Mouse (Mus musculus) neural tube, embryonic 15.5 days (tissue): ENCODE data around the gene Usp36. TPM values are rescaled to one million over a fixed set of nuclear protein-coding genes. Genes with fewer than 3 reads are reported as not detected.

Source experiments
- ATAC-seq: fragments of 200-750 bp; cut with Nextera tagmentation; 2 replicates; pipeline ENCODE4 v1.8.0; 2017; ENCODE audit warnings: mild to moderate bottlenecking, moderate TSS enrichment, moderate library complexity; ENCODE audit not compliant: low FRiP score
- H3K27ac ChIP-seq: fragments of 300-500 bp; sonication (generic); replicated peaks from 2 replicates; pipeline ENCODE4 v1.5.1; 2015; ENCODE audit warnings: mild to moderate bottlenecking, inconsistent platforms
- H3K27me3 ChIP-seq: fragments of 300-500 bp; sonication (generic); replicated peaks from 2 replicates; pipeline ENCODE4 v1.6.1; 2015; ENCODE audit warnings: inconsistent platforms
- H3K36me3 ChIP-seq: fragments of 300-500 bp; sonication (generic); 2 replicates; pipeline ENCODE4 v1.6.1; 2015; ENCODE audit warnings: inconsistent platforms
- H3K4me1 ChIP-seq: fragments of 300-500 bp; sonication (generic); 2 replicates; pipeline ENCODE4 v1.6.1; 2015; ENCODE audit warnings: inconsistent platforms
- H3K4me2 ChIP-seq: fragments of 300-500 bp; sonication (generic); 2 replicates; pipeline ENCODE4 v1.6.1; 2015; ENCODE audit warnings: inconsistent platforms, mild to moderate bottlenecking, moderate library complexity
- H3K4me3 ChIP-seq: fragments of 300-500 bp; sonication (generic); replicated peaks from 2 replicates; pipeline ENCODE4 v1.5.1; 2015; ENCODE audit warnings: mild to moderate bottlenecking, inconsistent platforms
- H3K9ac ChIP-seq: fragments of 300-500 bp; sonication (generic); replicated peaks from 2 replicates; pipeline ENCODE4 v1.6.1; 2015; ENCODE audit warnings: mild to moderate bottlenecking, inconsistent platforms
- H3K9me3 ChIP-seq: fragments of 300-500 bp; sonication (generic); replicated peaks from 2 replicates; pipeline ENCODE4 v1.6.1; 2016; ENCODE audit warnings: inconsistent platforms
- WGBS: fragments of 180-500 bp; shearing (Covaris S2); methylation state at CpG from one replicate; pipeline ENCODE4 v1.1.7; 2015; ENCODE audit warnings: mixed read lengths; 5-methylcytosine and 5-hydroxymethylcytosine counted together
- polyA plus RNA-seq: library from polyadenylated mRNA; unstranded; fragments of >200 nt; fragmentation: Nextera tagmentation; extraction: Ambion mirVana; gene quantifications from 2 replicates; pipeline ENCODE4 v1.2.1, GENCODE M21; 2015

Gene Usp36
- 17.5 and 19.5 TPM in 2 replicates for polyA plus RNA-seq

- no peaks in the 10 kb centered on the region for H3K27me3 ChIP-seq
- peaks cover 27% of the 10 kb centered on the region for H3K4me1 ChIP-seq
- peak within 1 kb of the TSS; percentile 98 for H3K9ac ChIP-seq
- peak within 1 kb of the TSS; percentile 88 for H3K4me3 ChIP-seq
- no peaks in the 10 kb centered on the region for H3K9me3 ChIP-seq
- 1% methylated on average over 68 of the region's 68 CpGs for WGBS
- peak within 1 kb of the TSS; percentile 92 for H3K27ac ChIP-seq
- peaks cover 18% of the 10 kb centered on the region for H3K36me3 ChIP-seq
- ATAC-seq = peak; percentile 99
- H3K4me2 ChIP-seq = peak within 1 kb of the TSS; percentile 91
Measured at GRCm38 (mm10) chr11:118289999-118290889, at the start of gene Usp36. Usp36 (minus strand) TSS chr11:118290244.

- no peak overlapping the region for H3K4me2 ChIP-seq
- H3K4me1 ChIP-seq = peaks cover 11% of the 10 kb centered on the region
- ATAC-seq = no peak
- no peak overlapping the region for H3K27ac ChIP-seq
- no peaks in the 10 kb centered on the region for H3K27me3 ChIP-seq
- 0 out of 2 replicates have a peak, but pooled peaks cover 7% of the 10 kb centered on the region for H3K36me3 ChIP-seq
- WGBS = 73% methylated on average over 8 of the region's 8 CpGs
- no peak overlapping the region for H3K9ac ChIP-seq
- no peaks in the 10 kb centered on the region for H3K9me3 ChIP-seq
- no peak overlapping the region for H3K4me3 ChIP-seq
Measured at GRCm38 (mm10) chr11:118337491-118338168, 47.6 kb upstream of the Usp36 start.

GRCm38 (mm10) chr11:118333431-118333830, 43.4 kb upstream of the Usp36 start:
- 90% methylated on average over 17 of the region's 17 CpGs for WGBS
- Histone ChIP-seq H3K27ac (no peak overlapping the region), H3K4me1 (peaks cover 12% of the 10 kb centered on the region), H3K9ac (no peak overlapping the region), H3K36me3 (0 out of 2 replicates have a peak, but pooled peaks cover 7% of the 10 kb centered on the region), H3K27me3 (no peaks in the 10 kb centered on the region), H3K4me3 (no peak overlapping the region), H3K9me3 (no peaks in the 10 kb centered on the region), H3K4me2 (no peak overlapping the region)
- ATAC-seq = no peak

DNA sequence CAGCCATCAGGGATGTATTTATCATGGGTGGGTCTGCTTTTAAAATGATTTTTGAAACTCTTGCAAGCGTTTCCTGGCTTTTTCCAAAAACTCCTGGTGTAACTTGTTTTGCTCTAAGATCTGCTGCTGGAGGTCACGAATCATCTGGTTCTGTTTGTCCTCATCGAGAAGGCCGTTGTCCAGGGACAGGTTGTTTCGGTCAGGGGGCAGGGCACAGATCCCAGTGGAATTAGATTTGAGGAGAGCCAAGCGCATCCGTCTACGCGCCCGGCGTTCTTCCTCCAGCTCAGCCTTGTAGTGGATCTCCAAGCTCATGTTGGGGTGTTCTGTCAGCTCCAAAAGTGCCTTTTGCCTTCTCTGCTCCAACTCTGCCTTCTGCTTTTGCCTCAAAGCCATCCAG, 42.3 kb upstream of the Usp36 start:
- Histone ChIP-seq H3K27ac (no peak overlapping the region), H3K4me2 (no peak overlapping the region), H3K36me3 (0 out of 2 replicates have a peak, but pooled peaks cover 7% of the 10 kb centered on the region), H3K4me1 (peaks cover 22% of the 10 kb centered on the region), H3K27me3 (no peaks in the 10 kb centered on the region), H3K9ac (no peak overlapping the region), H3K9me3 (no peaks in the 10 kb centered on the region), H3K4me3 (no peak overlapping the region)
- 93% methylated on average over 11 of the region's 11 CpGs for WGBS
- no peak for ATAC-seq

GRCm38 (mm10) chr11:118330777-118331176, 40.7 kb upstream of the Usp36 start:
- no peak overlapping the region for H3K27ac ChIP-seq
- no peak overlapping the region for H3K4me3 ChIP-seq
- H3K27me3 ChIP-seq = no peaks in the 10 kb centered on the region
- no peak overlapping the region for H3K4me2 ChIP-seq
- peaks cover 34% of the 10 kb centered on the region for H3K4me1 ChIP-seq
- WGBS = 96% methylated on average over 16 of the region's 16 CpGs
- no peaks in the 10 kb centered on the region for H3K9me3 ChIP-seq
- H3K36me3 ChIP-seq = 0 out of 2 replicates have a peak, but pooled peaks cover 7% of the 10 kb centered on the region
- ATAC-seq = no peak
- no peak overlapping the region for H3K9ac ChIP-seq

DNA sequence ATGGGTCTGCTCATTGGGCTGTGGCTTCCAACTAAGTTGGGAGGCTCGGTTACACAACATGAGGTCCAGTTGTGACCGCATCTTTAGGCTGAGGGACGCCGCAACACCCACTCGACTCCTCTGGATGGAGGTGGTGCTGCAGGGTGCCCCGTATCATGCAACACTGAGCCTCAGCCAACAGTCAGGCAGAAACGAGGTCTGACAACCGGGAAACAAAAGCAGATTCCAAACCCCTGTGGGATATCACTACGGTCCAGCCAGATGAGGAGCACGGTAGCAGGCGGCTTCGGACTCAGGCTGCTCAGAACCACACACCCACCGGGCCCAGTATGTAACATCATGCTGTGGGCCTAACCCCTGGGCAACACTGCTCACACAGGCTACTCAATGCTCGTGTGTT, 40.3 kb upstream of the Usp36 start:
- 95% methylated on average over 14 of the region's 14 CpGs for WGBS
- H3K9me3 ChIP-seq = no peaks in the 10 kb centered on the region

DNA sequence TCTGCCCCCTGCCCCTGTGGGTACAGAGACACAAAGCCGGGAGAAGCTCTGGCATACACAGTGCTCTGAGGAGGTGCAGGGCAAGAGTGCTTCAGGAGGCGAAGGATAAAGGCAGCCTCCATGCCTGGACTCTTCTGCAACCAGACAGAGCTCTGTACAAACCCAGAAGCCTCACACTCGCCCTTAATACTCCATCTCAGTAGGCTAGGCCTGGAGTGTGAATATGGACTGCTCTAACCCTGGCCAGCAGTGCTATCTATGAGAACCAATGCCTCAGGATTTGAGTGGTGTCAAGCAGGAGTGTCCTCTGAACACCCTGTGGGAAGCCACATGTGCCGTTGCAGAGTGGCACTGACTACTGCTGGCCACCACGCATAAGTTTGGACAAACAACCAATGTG, 38.9 kb upstream of the Usp36 start:
- Histone ChIP-seq H3K4me1 (peaks cover 40% of the 10 kb centered on the region), H3K27me3 (no peaks in the 10 kb centered on the region), H3K9me3 (no peaks in the 10 kb centered on the region), H3K4me3 (no peak overlapping the region), H3K27ac (peak overlapping the region; percentile 37), H3K4me2 (no peak overlapping the region), H3K9ac (no peak overlapping the region), H3K36me3 (0 out of 2 replicates have a peak, but pooled peaks cover 7% of the 10 kb centered on the region)
- ATAC-seq = no peak
- WGBS = 97% methylated on average over 5 of the region's 5 CpGs

More for the DNA sequence above, 40.3 kb upstream of the Usp36 start:
- no peak overlapping the region for H3K4me2 ChIP-seq
- peaks cover 34% of the 10 kb centered on the region for H3K4me1 ChIP-seq
- 0 out of 2 replicates have a peak, but pooled peaks cover 7% of the 10 kb centered on the region for H3K36me3 ChIP-seq
- H3K9ac ChIP-seq = no peak overlapping the region
- H3K27ac ChIP-seq = no peak overlapping the region
- H3K4me3 ChIP-seq = no peak overlapping the region
- no peaks in the 10 kb centered on the region for H3K27me3 ChIP-seq
- no peak for ATAC-seq

- ATAC-seq = no peak
- Histone ChIP-seq H3K27me3 (no peaks in the 10 kb centered on the region), H3K27ac (peak overlapping the region; percentile 83; the same call in 1 of the 2 replicates), H3K9ac (no peak overlapping the region), H3K36me3 (0 out of 2 replicates have a peak, but pooled peaks cover 4% of the 10 kb centered on the region), H3K9me3 (no peaks in the 10 kb centered on the region), H3K4me3 (no peak overlapping the region), H3K4me2 (no peak overlapping the region), H3K4me1 (peaks cover 42% of the 10 kb centered on the region)
- 94% methylated on average over 6 of the region's 6 CpGs for WGBS
Measured at GRCm38 (mm10) chr11:118328511-118328910, 38.5 kb upstream of the Usp36 start.

DNA sequence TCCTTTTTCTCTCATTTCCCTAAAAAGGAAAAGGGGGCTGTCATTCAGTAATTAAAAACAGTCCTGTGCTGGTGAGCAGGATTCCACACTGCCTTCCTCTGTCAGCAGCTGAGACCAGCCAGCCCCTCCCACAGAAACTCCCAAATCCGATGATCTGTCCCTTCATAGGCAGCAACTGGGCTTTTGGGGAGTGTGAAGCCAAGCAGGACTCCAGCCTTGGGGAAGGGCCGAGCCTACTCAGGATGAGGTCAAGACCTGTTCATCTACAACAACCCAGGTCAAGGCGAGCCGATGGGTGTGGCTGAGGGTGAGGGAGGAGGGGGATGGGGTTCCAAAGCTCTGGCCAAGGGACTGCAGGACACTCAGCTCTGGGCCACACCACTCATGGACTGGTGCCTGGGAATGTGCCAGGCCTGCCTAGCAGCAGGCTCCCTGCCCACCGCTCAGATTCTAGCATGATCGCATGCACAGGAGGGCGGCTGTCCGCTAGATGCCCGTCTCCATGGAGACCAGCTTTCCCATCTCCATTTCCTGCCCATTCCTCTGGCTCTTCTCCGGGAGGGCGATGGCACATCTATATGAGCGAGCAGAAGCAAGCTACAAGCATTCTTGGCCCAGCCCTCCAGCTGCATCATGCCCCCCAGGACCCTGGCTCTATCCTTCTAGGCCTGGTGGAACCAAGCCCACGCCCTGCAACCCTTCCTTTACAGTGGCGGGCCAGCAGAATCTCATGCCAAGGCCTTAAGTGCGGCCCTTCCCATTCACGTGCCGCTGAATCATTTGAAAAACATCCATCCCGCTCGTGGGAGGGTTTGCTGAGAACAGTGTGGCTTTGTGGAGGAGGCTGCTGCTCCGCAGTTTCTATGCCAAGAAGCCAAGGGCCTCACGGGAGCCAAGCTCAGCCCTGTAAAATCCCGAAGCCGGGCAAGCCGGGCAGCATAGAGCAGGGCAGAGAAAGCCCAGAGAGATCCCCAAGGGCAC, 37.2 kb upstream of the Usp36 start:
- H3K36me3 ChIP-seq = no peaks in the 10 kb centered on the region
- no peak overlapping the region for H3K4me3 ChIP-seq
- H3K4me1 ChIP-seq = peaks cover 51% of the 10 kb centered on the region
- ATAC-seq = peak; percentile 84
- H3K9me3 ChIP-seq = no peaks in the 10 kb centered on the region
- H3K27ac ChIP-seq = peak overlapping the region; percentile 83
- 52% methylated on average over 24 of the region's 24 CpGs for WGBS
- peak overlapping the region; percentile 35 for H3K4me2 ChIP-seq
- H3K27me3 ChIP-seq = no peaks in the 10 kb centered on the region
- no peak overlapping the region for H3K9ac ChIP-seq

- H3K9ac ChIP-seq = no peak overlapping the region
- H3K27ac ChIP-seq = peak overlapping the region; percentile 83
Measured at GRCm38 (mm10) chr11:118326491-118326890, 36.4 kb upstream of the Usp36 start.

DNA sequence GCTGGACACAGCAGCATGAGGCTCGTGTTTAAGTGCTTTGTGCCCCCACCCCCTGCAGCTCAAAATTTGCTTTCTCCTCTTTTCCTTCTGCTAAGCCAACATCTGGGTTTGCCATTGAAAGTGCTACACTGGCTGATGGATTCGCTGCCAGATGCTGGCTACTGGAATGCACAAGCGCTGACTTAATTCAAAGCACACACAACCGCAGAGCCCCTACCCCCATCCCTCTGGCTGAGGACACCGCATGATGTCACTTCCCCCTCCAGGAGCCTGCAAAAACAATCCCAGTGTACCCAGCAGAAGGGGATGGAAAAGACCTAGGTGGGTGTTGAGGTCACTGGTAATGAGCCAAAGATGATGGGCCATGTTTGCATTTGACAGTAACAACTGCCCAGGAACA, 34.5 kb upstream of the Usp36 start:
- Histone ChIP-seq H3K4me2 (no peak overlapping the region), H3K4me1 (peaks cover 64% of the 10 kb centered on the region)

More at GRCm38 (mm10) chr11:118326491-118326890, 36.4 kb upstream of the Usp36 start:
- peaks cover 54% of the 10 kb centered on the region for H3K4me1 ChIP-seq
- 92% methylated on average over 4 of the region's 4 CpGs for WGBS
- H3K4me2 ChIP-seq = no peak overlapping the region
- no peaks in the 10 kb centered on the region for H3K9me3 ChIP-seq
- no peak overlapping the region for H3K4me3 ChIP-seq
- no peak for ATAC-seq
- no peaks in the 10 kb centered on the region for H3K27me3 ChIP-seq
- H3K36me3 ChIP-seq = no peaks in the 10 kb centered on the region

More for the DNA sequence above, 34.5 kb upstream of the Usp36 start:
- Histone ChIP-seq H3K9ac (no peak overlapping the region), H3K4me3 (no peak overlapping the region), H3K27me3 (no peaks in the 10 kb centered on the region), H3K36me3 (peaks cover 2% of the 10 kb centered on the region; the same call in 1 of the 2 replicates), H3K9me3 (no peaks in the 10 kb centered on the region), H3K27ac (no peak overlapping the region)
- no peak for ATAC-seq
- 84% methylated on average over 5 of the region's 5 CpGs for WGBS
